Mouse (Mus musculus): ENCODE results near the gene Prss8. TPM values are rescaled to one million over a fixed set of nuclear protein-coding genes. Genes with fewer than 3 reads are reported as not detected.
A peak's percentile ranks its signal among the peaks of the same experiment; 100 is the strongest.

Gene Prss8
- polyA plus RNA-seq, 1 experiment from 2014 or later: 48.2 TPM

DNA sequence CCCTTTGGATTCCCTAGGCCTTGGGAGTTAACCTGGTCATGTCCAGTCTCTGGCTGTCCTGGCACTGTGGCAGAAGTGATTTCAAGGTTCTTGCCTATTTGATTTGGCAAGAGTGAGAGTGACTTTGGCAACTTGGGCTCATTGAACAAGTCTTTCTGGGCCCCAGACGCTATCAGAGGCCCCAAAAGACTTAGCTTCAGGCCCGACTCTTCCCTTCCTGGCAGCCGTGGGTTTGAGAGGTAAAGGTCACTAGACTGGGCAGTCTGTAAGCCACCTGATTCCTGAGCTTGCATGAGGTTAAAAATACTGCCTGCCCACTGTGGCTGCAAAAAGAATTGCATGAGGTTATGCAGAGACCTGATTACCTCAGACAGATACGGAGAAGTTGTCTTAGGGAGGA is 21.2 kb downstream of the Prss8 start:
- H3K27me3 ChIP-seq (ENCODE audit: control insufficient read depth, insufficient read depth, low read length): no peaks in the 10 kb centered on the region
- no peak for ATAC-seq (ENCODE audit: insufficient number of reproducible peaks, insufficient read depth, low FRiP score, low read depth)
- peaks cover 12% of the 10 kb centered on the region; the same call in 1 of the 2 replicates for H3K4me1 ChIP-seq (ENCODE audit: control insufficient read depth, insufficient read depth, low read length)
- no peak overlapping the region for H3K27ac ChIP-seq (ENCODE audit: low read length)
- H3K4me2 ChIP-seq (replicated peaks; ENCODE audit: low read depth, low read length): no peak overlapping the region
- H3K4me3 ChIP-seq (ENCODE audit: low read depth, low read length): no peak overlapping the region
- peaks cover 44% of the 10 kb centered on the region for H3K36me3 ChIP-seq (ENCODE audit: control insufficient read depth, insufficient read depth, low read length)
- 84% methylated on average over 4 of the region's 4 CpGs for WGBS
- no peak overlapping the region for H3K9ac ChIP-seq (replicated peaks; ENCODE audit: low read depth, low read length)
- no peaks in the 10 kb centered on the region for H3K9me3 ChIP-seq (ENCODE audit: control insufficient read depth, low read depth, low read length)

DNA sequence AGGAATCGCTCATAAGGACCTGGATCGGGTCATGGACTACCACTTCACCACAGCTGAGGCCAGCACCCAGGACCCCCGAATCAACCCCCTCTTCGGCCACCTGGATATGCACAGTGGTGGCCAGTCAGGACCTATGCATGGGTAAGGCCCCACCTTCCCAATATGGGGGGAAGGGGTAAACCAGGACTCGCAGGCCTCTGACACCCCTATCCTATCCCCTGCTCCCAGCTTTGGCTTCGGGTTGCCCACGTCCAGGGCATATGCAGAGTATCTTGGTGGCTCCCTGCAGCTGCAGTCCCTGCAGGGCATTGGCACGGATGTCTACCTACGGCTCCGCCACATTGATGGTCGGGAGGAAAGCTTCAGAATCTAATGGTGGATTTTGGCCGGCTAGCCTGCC is 22.0 kb downstream of the Prss8 start:
- peaks cover 9% of the 10 kb centered on the region; the same call in 1 of the 2 replicates for H3K4me1 ChIP-seq (ENCODE audit: control insufficient read depth, insufficient read depth, low read length)
- H3K9ac ChIP-seq (replicated peaks; ENCODE audit: low read depth, low read length): no peak overlapping the region
- H3K4me2 ChIP-seq (replicated peaks; ENCODE audit: low read depth, low read length): no peak overlapping the region
- no peak overlapping the region for H3K27ac ChIP-seq (ENCODE audit: low read length)
- H3K4me3 ChIP-seq (ENCODE audit: low read depth, low read length): no peak overlapping the region
- ATAC-seq (ENCODE audit: insufficient number of reproducible peaks, insufficient read depth, low FRiP score, low read depth): no peak
- WGBS: 96% methylated on average over 12 of the region's 12 CpGs
- H3K27me3 ChIP-seq (ENCODE audit: control insufficient read depth, insufficient read depth, low read length): no peaks in the 10 kb centered on the region
- peaks cover 44% of the 10 kb centered on the region for H3K36me3 ChIP-seq (ENCODE audit: control insufficient read depth, insufficient read depth, low read length)
- H3K9me3 ChIP-seq (ENCODE audit: control insufficient read depth, low read depth, low read length): no peaks in the 10 kb centered on the region

DNA sequence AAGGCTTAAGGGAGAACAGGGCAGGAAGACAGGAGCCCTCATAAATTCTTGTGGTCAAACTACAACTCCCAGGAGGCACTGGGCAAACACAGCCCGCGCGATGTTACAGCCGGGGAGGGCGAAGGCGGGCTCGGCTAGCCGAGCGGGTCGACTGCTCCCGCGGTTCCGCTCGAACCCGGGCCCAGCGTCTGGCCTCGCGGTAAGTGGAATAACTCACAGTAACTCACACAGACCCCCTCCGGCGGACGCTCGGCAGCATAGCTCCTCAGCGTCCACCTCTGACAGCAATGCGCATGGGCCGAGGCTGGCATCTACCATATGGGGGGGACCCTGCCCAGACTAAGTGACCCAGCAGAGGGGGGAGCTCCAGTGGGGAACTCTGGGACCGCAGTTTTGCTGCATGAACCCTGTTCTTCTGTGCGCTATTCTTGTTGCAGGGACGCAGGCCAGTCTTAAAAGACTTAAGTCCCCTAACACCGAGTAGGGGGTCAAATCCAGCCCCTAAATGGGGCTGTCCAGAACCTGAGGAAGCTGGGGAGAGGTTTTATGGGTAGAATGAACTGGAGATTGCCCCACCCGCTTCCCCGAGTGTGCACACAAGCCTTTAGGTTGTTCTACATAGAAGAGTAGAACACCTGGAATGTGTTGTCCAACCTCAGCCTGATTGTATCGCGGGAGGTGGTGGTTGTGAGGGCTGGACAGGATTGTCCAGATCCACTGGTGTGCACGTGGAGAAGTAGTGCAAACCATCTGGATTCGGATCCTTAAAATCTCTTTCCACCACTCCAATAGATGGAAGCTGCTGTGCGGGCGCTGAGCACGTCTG is 25.7 kb downstream of the Prss8 start, which contains the start of gene Bckdk:
Gene Bckdk (plus strand): TSS at position 112 of the 826 bp plus-strand sequence.
- Histone ChIP-seq H3K36me3 (ENCODE audit: control insufficient read depth, insufficient read depth, low read length) (peaks cover 40% of the 10 kb centered on the region), H3K4me1 (ENCODE audit: control insufficient read depth, insufficient read depth, low read length) (peaks cover 8% of the 10 kb centered on the region; the same call in 1 of the 2 replicates), H3K4me3 (ENCODE audit: low read depth, low read length) (peak within 1 kb of the TSS; percentile 82), H3K27ac (ENCODE audit: low read length) (peak within 1 kb of the TSS; percentile 91), H3K4me2 (replicated peaks; ENCODE audit: low read depth, low read length) (peak within 1 kb of the TSS; percentile 90), H3K27me3 (ENCODE audit: control insufficient read depth, insufficient read depth, low read length) (no peaks in the 10 kb centered on the region), H3K9ac (replicated peaks; ENCODE audit: low read depth, low read length) (peak within 1 kb of the TSS; percentile 93), H3K9me3 (ENCODE audit: control insufficient read depth, low read depth, low read length) (no peaks in the 10 kb centered on the region)
- ATAC-seq (ENCODE audit: insufficient number of reproducible peaks, insufficient read depth, low FRiP score, low read depth): peak; percentile 87
- 6% methylated on average over 38 of the region's 38 CpGs for WGBS

DNA sequence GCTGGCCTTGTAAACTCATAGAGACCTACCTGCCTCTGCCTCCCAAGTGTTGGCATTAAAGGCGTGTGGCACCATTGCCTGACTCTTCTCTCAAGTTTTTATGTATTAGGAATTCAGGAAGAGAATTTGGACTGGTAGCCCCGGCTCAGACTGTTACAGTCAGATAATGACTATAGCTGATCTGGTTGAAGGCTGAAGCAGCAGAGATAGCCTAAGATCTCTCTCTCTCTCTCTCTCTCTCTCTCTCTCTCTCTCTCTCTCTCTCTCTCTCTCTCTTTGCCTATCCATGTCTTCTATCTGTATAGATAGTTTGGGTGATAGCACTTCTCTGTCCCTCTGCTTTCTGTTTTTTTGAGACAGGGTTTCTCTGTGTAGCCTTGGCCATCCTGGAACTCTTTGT is 28.1 kb downstream of the Prss8 start:
- no peak overlapping the region for H3K9ac ChIP-seq (replicated peaks; ENCODE audit: low read depth, low read length)
- H3K4me1 ChIP-seq (ENCODE audit: control insufficient read depth, insufficient read depth, low read length): peaks cover 8% of the 10 kb centered on the region; the same call in 1 of the 2 replicates
- no peak for ATAC-seq (ENCODE audit: insufficient number of reproducible peaks, insufficient read depth, low FRiP score, low read depth)
- peaks cover 17% of the 10 kb centered on the region for H3K36me3 ChIP-seq (ENCODE audit: control insufficient read depth, insufficient read depth, low read length)
- no peaks in the 10 kb centered on the region for H3K27me3 ChIP-seq (ENCODE audit: control insufficient read depth, insufficient read depth, low read length)
- H3K9me3 ChIP-seq (ENCODE audit: control insufficient read depth, low read depth, low read length): no peaks in the 10 kb centered on the region
- WGBS: 83% methylated on average over 2 of the region's 2 CpGs
- no peak overlapping the region for H3K27ac ChIP-seq (ENCODE audit: low read length)
- no peak overlapping the region for H3K4me3 ChIP-seq (ENCODE audit: low read depth, low read length)
- no peak overlapping the region for H3K4me2 ChIP-seq (replicated peaks; ENCODE audit: low read depth, low read length)

- Histone ChIP-seq H3K4me3 (ENCODE audit: low read depth, low read length) (no peak overlapping the region), H3K36me3 (ENCODE audit: control insufficient read depth, insufficient read depth, low read length) (no peaks in the 10 kb centered on the region; the same call in 1 of the 2 replicates), H3K4me2 (replicated peaks; ENCODE audit: low read depth, low read length) (no peak overlapping the region), H3K9ac (replicated peaks; ENCODE audit: low read depth, low read length) (no peak overlapping the region), H3K27me3 (ENCODE audit: control insufficient read depth, insufficient read depth, low read length) (no peaks in the 10 kb centered on the region), H3K9me3 (ENCODE audit: control insufficient read depth, low read depth, low read length) (no peaks in the 10 kb centered on the region), H3K4me1 (ENCODE audit: control insufficient read depth, insufficient read depth, low read length) (peaks cover 6% of the 10 kb centered on the region; the same call in 1 of the 2 replicates), H3K27ac (ENCODE audit: low read length) (peak overlapping the region; percentile 35; the same call in 1 of the 2 replicates)
- ATAC-seq (ENCODE audit: insufficient number of reproducible peaks, insufficient read depth, low FRiP score, low read depth): no peak
- 31% methylated on average over 7 of the region's 7 CpGs for WGBS
Observed at GRCm38 (mm10) chr7:127899997-127900396, 29.9 kb downstream of the Prss8 start.

GRCm38 (mm10) chr7:127898179-127898956 is 31.5 kb downstream of the Prss8 start:
- no peak for ATAC-seq (ENCODE audit: insufficient number of reproducible peaks, insufficient read depth, low FRiP score, low read depth)
- Histone ChIP-seq H3K36me3 (ENCODE audit: control insufficient read depth, insufficient read depth, low read length) (peaks cover under 1% of the 10 kb centered on the region; the same call in 1 of the 2 replicates), H3K4me1 (ENCODE audit: control insufficient read depth, insufficient read depth, low read length) (peaks cover 6% of the 10 kb centered on the region), H3K27ac (ENCODE audit: low read length) (no peak overlapping the region), H3K9me3 (ENCODE audit: control insufficient read depth, low read depth, low read length) (no peaks in the 10 kb centered on the region), H3K4me2 (replicated peaks; ENCODE audit: low read depth, low read length) (no peak overlapping the region), H3K9ac (replicated peaks; ENCODE audit: low read depth, low read length) (no peak overlapping the region), H3K27me3 (ENCODE audit: control insufficient read depth, insufficient read depth, low read length) (no peaks in the 10 kb centered on the region), H3K4me3 (ENCODE audit: low read depth, low read length) (no peak overlapping the region)
- WGBS: 31% methylated on average over 10 of the region's 10 CpGs

DNA sequence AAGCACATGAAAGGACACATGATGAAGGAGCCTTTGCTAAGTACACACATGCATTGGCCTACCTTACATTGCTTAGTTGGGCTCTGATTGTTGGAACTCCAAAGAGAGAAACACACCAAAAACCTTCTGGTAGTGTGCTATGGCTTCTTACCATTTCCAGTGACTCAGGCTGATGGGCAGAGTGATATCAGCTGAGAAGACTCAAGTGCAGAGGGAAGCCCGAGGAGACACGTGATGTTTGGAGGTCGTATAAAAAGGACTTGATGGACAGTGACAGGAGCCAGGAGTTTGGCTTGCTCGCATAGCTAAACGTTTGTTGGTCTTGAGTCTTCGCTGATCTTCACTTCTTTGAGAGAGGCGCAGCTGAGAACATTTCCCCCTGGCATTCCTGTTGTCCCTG is 32.4 kb downstream of the Prss8 start:
- 88% methylated on average over 7 of the region's 7 CpGs for WGBS
- Histone ChIP-seq H3K4me1 (ENCODE audit: control insufficient read depth, insufficient read depth, low read length) (peaks cover 6% of the 10 kb centered on the region), H3K27ac (ENCODE audit: low read length) (no peak overlapping the region), H3K27me3 (ENCODE audit: control insufficient read depth, insufficient read depth, low read length) (no peaks in the 10 kb centered on the region), H3K36me3 (ENCODE audit: control insufficient read depth, insufficient read depth, low read length) (peaks cover 9% of the 10 kb centered on the region; the same call in 1 of the 2 replicates), H3K4me3 (ENCODE audit: low read depth, low read length) (no peak overlapping the region), H3K9me3 (ENCODE audit: control insufficient read depth, low read depth, low read length) (no peaks in the 10 kb centered on the region), H3K4me2 (replicated peaks; ENCODE audit: low read depth, low read length) (no peak overlapping the region), H3K9ac (replicated peaks; ENCODE audit: low read depth, low read length) (no peak overlapping the region)
- ATAC-seq (ENCODE audit: insufficient number of reproducible peaks, insufficient read depth, low FRiP score, low read depth): no peak

- Histone ChIP-seq H3K27me3 (ENCODE audit: control insufficient read depth, insufficient read depth, low read length) (no peaks in the 10 kb centered on the region), H3K9me3 (ENCODE audit: control insufficient read depth, low read depth, low read length) (no peaks in the 10 kb centered on the region), H3K27ac (ENCODE audit: low read length) (no peak overlapping the region), H3K9ac (replicated peaks; ENCODE audit: low read depth, low read length) (no peak overlapping the region), H3K4me2 (replicated peaks; ENCODE audit: low read depth, low read length) (no peak overlapping the region), H3K4me3 (ENCODE audit: low read depth, low read length) (no peak overlapping the region), H3K36me3 (ENCODE audit: control insufficient read depth, insufficient read depth, low read length) (peaks cover 14% of the 10 kb centered on the region; the same call in 1 of the 2 replicates), H3K4me1 (ENCODE audit: control insufficient read depth, insufficient read depth, low read length) (peaks cover 6% of the 10 kb centered on the region)
- whole genome bisulfite sequencing: 59% methylated on average over 13 of the region's 13 CpGs
- ATAC-seq (ENCODE audit: insufficient number of reproducible peaks, insufficient read depth, low FRiP score, low read depth): no peak
Observed at GRCm38 (mm10) chr7:127896384-127896783, 33.5 kb downstream of the Prss8 start.

All from stomach, embryonic 14.5 days (tissue).